Mouse (Mus musculus) effector memory CD4-positive, alpha-beta T cell, adult 7 months (primary cell): ENCODE results near the gene Cdc42ep5. TPM values are rescaled to one million over a fixed set of nuclear protein-coding genes. Genes with fewer than 3 reads are reported as not detected.

Source experiments
- polyA plus RNA-seq: library from polyadenylated mRNA; unstranded; fragments of 100-300 nt; shearing (Covaris generic); gene quantifications from one replicate; pipeline ENCODE4 v1.2.1, GENCODE M21; 2017

Gene Cdc42ep5
- polyA plus RNA-seq = not detected

DNA sequence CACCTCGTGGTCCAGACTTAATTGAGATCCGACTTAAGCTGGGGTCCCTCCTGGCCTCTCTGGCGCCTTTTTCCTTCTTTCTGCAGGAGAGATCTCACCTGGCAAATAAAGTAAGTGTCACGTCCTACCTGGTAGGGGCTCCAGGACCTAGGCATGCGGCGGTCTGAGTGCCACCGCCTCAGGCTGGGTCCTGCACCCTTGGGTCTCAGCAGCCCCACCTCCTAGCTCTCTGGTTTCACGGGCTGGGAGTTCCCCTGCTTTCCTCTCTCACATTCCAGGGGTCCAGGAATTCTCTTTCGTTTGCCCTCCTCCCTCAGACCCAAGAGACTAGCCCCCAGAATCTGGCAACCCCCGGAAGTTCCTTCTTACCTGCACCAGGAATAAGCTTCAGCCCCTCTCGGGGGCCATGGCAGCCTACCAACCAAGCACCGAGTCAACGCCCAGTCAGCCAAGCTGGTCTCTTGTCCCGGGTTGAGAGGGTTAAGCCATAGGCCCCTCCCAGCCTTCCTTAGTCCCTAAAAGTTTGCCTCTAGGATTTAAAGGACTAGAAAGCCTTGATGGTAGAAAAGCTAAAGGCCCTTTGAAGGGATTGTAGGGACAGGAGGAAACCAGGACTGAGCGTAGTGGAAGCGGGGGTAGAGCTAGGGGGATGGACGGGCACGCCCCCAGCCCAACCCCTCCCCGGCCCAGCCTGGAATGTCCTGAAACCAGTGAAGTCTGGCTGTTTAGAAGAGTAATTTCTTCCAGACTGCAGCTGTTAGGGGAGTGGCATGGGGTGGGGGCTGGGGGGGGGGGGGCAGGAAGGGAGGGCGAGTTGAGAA, at the start of gene Cdc42ep5:
Gene Cdc42ep5, minus strand, starts transcription at position 771 of the 821 bp plus-strand sequence.

DNA sequence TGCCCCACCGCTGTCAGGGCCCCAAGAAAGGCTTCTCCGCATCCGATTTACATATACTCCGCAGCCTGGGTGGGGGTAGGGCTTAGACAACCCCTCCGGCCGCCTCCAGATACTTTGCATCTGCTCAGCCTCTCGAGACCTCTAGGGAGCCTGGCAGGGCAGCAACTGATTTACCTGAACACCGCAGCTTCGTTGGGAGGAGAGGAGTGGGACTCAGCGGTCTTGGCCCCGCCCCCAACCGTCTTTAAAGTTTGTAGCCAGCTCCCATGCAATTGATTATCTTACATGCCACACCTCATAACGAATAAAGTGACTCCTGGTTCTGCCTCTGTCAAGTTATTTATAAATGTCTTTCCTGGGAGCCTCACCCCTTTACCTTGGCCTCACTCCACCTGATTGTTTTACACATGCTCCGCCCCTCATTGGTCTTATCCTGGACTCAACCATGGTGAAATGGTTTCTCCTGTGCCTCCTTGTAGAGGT, 14.6 kb downstream of the Cdc42ep5 start, which contains the start of gene Leng9:
Gene Leng9, minus strand, starts transcription at position 316 of the 483 bp plus-strand sequence.

GRCm38 (mm10) chr7:4136771-4137531, 27.7 kb downstream of the Cdc42ep5 start, which contains the start of gene Leng8:
Gene Leng8 (plus strand): TSS chr7:4137039.

GRCm38 (mm10) chr7:4119344-4119902, 45.2 kb downstream of the Cdc42ep5 start, which contains the start of gene Ttyh1:
Gene Ttyh1 (plus strand): TSS chr7:4119408.

Other genes with a start within 250 kb of the Cdc42ep5 start
- gene Lilra6, start 249.4 kb downstream of the Cdc42ep5 start, polyA plus RNA-seq = 0.15 TPM
- 20.8 TPM for gene Lair1, start 101.7 kb downstream of the Cdc42ep5 start, polyA plus RNA-seq
- 1.2 TPM for gene Ttyh1, start 45.5 kb downstream of the Cdc42ep5 start, polyA plus RNA-seq
- 139 TPM for gene Leng8, start 27.8 kb downstream of the Cdc42ep5 start, polyA plus RNA-seq
- 18.7 TPM for gene Leng9, start 14.5 kb downstream of the Cdc42ep5 start, polyA plus RNA-seq
- not detected for gene Lilra5, start 72.9 kb upstream of the Cdc42ep5 start, polyA plus RNA-seq
- not detected for gene Ncr1, start 172.9 kb upstream of the Cdc42ep5 start, polyA plus RNA-seq
- gene Gp6, start 232.9 kb upstream of the Cdc42ep5 start, polyA plus RNA-seq = not detected